ENCODE assay signal across 12 mouse cellular contexts in genomic region chr14:115044016-115044415, GRCm38 (mm10). TPM values are rescaled to one million over a fixed set of nuclear protein-coding genes. Genes with fewer than 3 reads are reported as not detected.
DNase-seq lines count a peak whose midpoint lies in the region; ATAC-seq and TF ChIP-seq lines count a peak whose summit lies in the region.
"Had no signal": no experiment of that assay in that cellular context is flagged by ENCODE, and none has a peak within 500 bp of the region (broad histone marks: within the 10 kb centered on the region; RNA-seq: fewer than 3 reads in every experiment).

No protein-coding gene starts in this region.

- no peak for DNase-seq in forebrain, embryonic 11.5 days (ENCODE audit: low spot score)
- DNase-seq in midbrain, embryonic 10.5 days (ENCODE audit: low spot score): no peak
- DNase-seq in midbrain, postnatal 0 days (ENCODE audit: low spot score): no peak
- DNase-seq in cerebellum, postnatal 36 days: no peak
- DNase-seq: embryo, embryonic 11 days; gastrocnemius, postnatal 36 days; kidney, postnatal 10 days; retina, postnatal 1 day had no signal

- H3K4me3 ChIP-seq in forebrain, embryonic 11.5 days (ENCODE audit: low read depth, low read length): peak overlapping the region; percentile 98
- no peak overlapping the region for H3K4me3 ChIP-seq in forebrain, embryonic 15.5 days
- H3K4me3 ChIP-seq in midbrain, embryonic 10.5 days: peak overlapping the region; percentile 91
- no peak overlapping the region for H3K4me3 ChIP-seq in midbrain, postnatal 0 days (ENCODE audit: low read depth, low read length)
- no peak overlapping the region for H3K4me3 ChIP-seq in intestine, embryonic 16.5 days (ENCODE audit: low read length)
- H3K4me3 ChIP-seq in neural tube, embryonic 13.5 days: no peak overlapping the region

- ATAC-seq in forebrain, embryonic 11.5 days (replicated peaks; ENCODE audit: low FRiP score): no peak
- ATAC-seq in forebrain, embryonic 15.5 days (replicated peaks): no peak
- no peak for ATAC-seq in midbrain, postnatal 0 days (ENCODE audit: low FRiP score)
- ATAC-seq in intestine, embryonic 16.5 days: no peak
- no peak for ATAC-seq in neural tube, embryonic 13.5 days (ENCODE audit: low read depth)
- no peak for ATAC-seq in activated CD4-positive, CD25-positive, alpha-beta regulatory T cell, adult 4 months

- H3K27me3 ChIP-seq in forebrain, embryonic 11.5 days (ENCODE audit: control insufficient read depth, insufficient read depth, low read length): no peaks in the 10 kb centered on the region; the same call in 1 of the 2 replicates
- no peaks in the 10 kb centered on the region for H3K27me3 ChIP-seq in forebrain, embryonic 15.5 days
- H3K27me3 ChIP-seq in midbrain, embryonic 10.5 days (ENCODE audit: low read depth, poor library complexity, severe bottlenecking): peaks cover 8% of the 10 kb centered on the region
- no peaks in the 10 kb centered on the region for H3K27me3 ChIP-seq in midbrain, postnatal 0 days (ENCODE audit: insufficient read depth, low read length)
- H3K27me3 ChIP-seq in intestine, embryonic 16.5 days (replicated peaks; ENCODE audit: control insufficient read depth, insufficient read depth, low read length): no peaks in the 10 kb centered on the region
- peaks cover under 1% of the 10 kb centered on the region for H3K27me3 ChIP-seq in neural tube, embryonic 13.5 days

- H3K9me3 ChIP-seq in forebrain, embryonic 11.5 days (ENCODE audit: control insufficient read depth, low read length): no peaks in the 10 kb centered on the region
- H3K9me3 ChIP-seq in forebrain, embryonic 15.5 days: no peaks in the 10 kb centered on the region
- no peaks in the 10 kb centered on the region for H3K9me3 ChIP-seq in midbrain, embryonic 10.5 days (replicated peaks)
- H3K9me3 ChIP-seq in midbrain, postnatal 0 days (ENCODE audit: low read length): no peaks in the 10 kb centered on the region
- no peaks in the 10 kb centered on the region for H3K9me3 ChIP-seq in intestine, embryonic 16.5 days (ENCODE audit: control insufficient read depth, low read length)
- no peaks in the 10 kb centered on the region for H3K9me3 ChIP-seq in neural tube, embryonic 13.5 days

- peaks cover 2% of the 10 kb centered on the region; the same call in 1 of the 2 replicates for H3K4me1 ChIP-seq in forebrain, embryonic 11.5 days (replicated peaks; ENCODE audit: control insufficient read depth, insufficient read depth, low read length)
- peaks cover 43% of the 10 kb centered on the region for H3K4me1 ChIP-seq in forebrain, embryonic 15.5 days
- H3K4me1 ChIP-seq in midbrain, embryonic 10.5 days: peaks cover 37% of the 10 kb centered on the region
- H3K4me1 ChIP-seq in midbrain, postnatal 0 days (ENCODE audit: insufficient read depth, low read length): 0 out of 2 replicates have a peak, but pooled peaks cover 3% of the 10 kb centered on the region
- H3K4me1 ChIP-seq in intestine, embryonic 16.5 days (ENCODE audit: control insufficient read depth, insufficient read depth, low read length): peaks cover 8% of the 10 kb centered on the region
- H3K4me1 ChIP-seq in neural tube, embryonic 13.5 days (replicated peaks): peaks cover 48% of the 10 kb centered on the region

- no peak for TF ChIP-seq CTCF in midbrain, postnatal 0 days (IDR thresholded peaks at IDR 0.05)

- WGBS in forebrain, embryonic 11.5 days: 89% methylated on average over 5 of the region's 5 CpGs
- 76% methylated on average over 5 of the region's 5 CpGs for WGBS in forebrain, embryonic 15.5 days
- 90% methylated on average over 5 of the region's 5 CpGs for WGBS in midbrain, embryonic 10.5 days
- 75% methylated on average over 5 of the region's 5 CpGs for WGBS in midbrain, postnatal 0 days
- WGBS in intestine, embryonic 16.5 days: 84% methylated on average over 5 of the region's 5 CpGs
- 80% methylated on average over 5 of the region's 5 CpGs for WGBS in neural tube, embryonic 13.5 days

- H3K9ac ChIP-seq in forebrain, embryonic 11.5 days (ENCODE audit: low read length): no peak overlapping the region
- no peak overlapping the region for H3K9ac ChIP-seq in forebrain, embryonic 15.5 days (replicated peaks)
- H3K9ac ChIP-seq in midbrain, postnatal 0 days (replicated peaks; ENCODE audit: low read length, poor library complexity, severe bottlenecking): no peak overlapping the region
- H3K9ac ChIP-seq in intestine, embryonic 16.5 days (ENCODE audit: low read depth, low read length): no peak overlapping the region
- H3K9ac ChIP-seq in neural tube, embryonic 13.5 days: peak overlapping the region; percentile 22; the same call in 1 of the 2 replicates

- H3K36me3 ChIP-seq in forebrain, embryonic 11.5 days (ENCODE audit: control insufficient read depth, insufficient read depth, low read length): peaks cover 26% of the 10 kb centered on the region
- H3K36me3 ChIP-seq in forebrain, embryonic 15.5 days: peaks cover 37% of the 10 kb centered on the region
- H3K36me3 ChIP-seq in midbrain, embryonic 10.5 days: peaks cover 60% of the 10 kb centered on the region
- H3K36me3 ChIP-seq in midbrain, postnatal 0 days (ENCODE audit: insufficient read depth, low read length): peaks cover 7% of the 10 kb centered on the region
- peaks cover 14% of the 10 kb centered on the region for H3K36me3 ChIP-seq in intestine, embryonic 16.5 days (ENCODE audit: control insufficient read depth, insufficient read depth, low read length)
- peaks cover 47% of the 10 kb centered on the region for H3K36me3 ChIP-seq in neural tube, embryonic 13.5 days

- no peak overlapping the region for H3K27ac ChIP-seq in forebrain, embryonic 11.5 days (ENCODE audit: low read depth, low read length)
- no peak overlapping the region for H3K27ac ChIP-seq in forebrain, embryonic 15.5 days (replicated peaks)
- H3K27ac ChIP-seq in midbrain, embryonic 10.5 days (replicated peaks): no peak overlapping the region
- H3K27ac ChIP-seq in midbrain, postnatal 0 days (ENCODE audit: low read depth, low read length): no peak overlapping the region
- H3K27ac ChIP-seq in intestine, embryonic 16.5 days (ENCODE audit: low read length): no peak overlapping the region
- H3K27ac ChIP-seq in neural tube, embryonic 13.5 days (replicated peaks): no peak overlapping the region

- peak overlapping the region; percentile 78; the same call in 1 of the 2 replicates for H3K4me2 ChIP-seq in forebrain, embryonic 11.5 days (ENCODE audit: low read depth, low read length, severe bottlenecking)
- no peak overlapping the region for H3K4me2 ChIP-seq in forebrain, embryonic 15.5 days (replicated peaks)
- H3K4me2 ChIP-seq in midbrain, postnatal 0 days (ENCODE audit: low read depth, low read length, poor library complexity, severe bottlenecking): no peak overlapping the region
- 0 out of 2 replicates have a peak overlapping the region, but pooled peaks have one; percentile 0 for H3K4me2 ChIP-seq in intestine, embryonic 16.5 days (ENCODE audit: low read depth, low read length)
- peak overlapping the region; percentile 89 for H3K4me2 ChIP-seq in neural tube, embryonic 13.5 days

RNA-seq across cellular contexts. Expression of gene Gpc5, which starts 48.0 kb away (rescaled TPM):
- 0.48 and 0.57 TPM in 2 replicates for polyA plus RNA-seq in forebrain, embryonic 11.5 days (2014; fragmentation: Nextera tagmentation; extraction: Ambion mirVana)
- polyA plus RNA-seq in forebrain, embryonic 15.5 days (2015; fragmentation: Nextera tagmentation; extraction: Ambion mirVana): 1.7 and 2.1 TPM in 2 replicates
- 0.30 and 0.83 TPM in 2 replicates for polyA plus RNA-seq in midbrain, embryonic 10.5 days (2016; fragmentation: Nextera tagmentation; extraction: Ambion mirVana)
- 23.0 and 23.9 TPM in 2 replicates for total RNA-seq in midbrain, postnatal 0 days (2014; rRNA removed)
- polyA plus RNA-seq in midbrain, postnatal 0 days (2015; fragmentation: Nextera tagmentation; extraction: Ambion mirVana): 13.8 and 14.3 TPM in 2 replicates
- 0.15 and 0.34 TPM in 2 replicates for polyA plus RNA-seq in intestine, embryonic 16.5 days (2015; fragmentation: Nextera tagmentation; extraction: Ambion mirVana)
- polyA plus RNA-seq in neural tube, embryonic 13.5 days (2015; fragmentation: Nextera tagmentation; extraction: Ambion mirVana): 6.7 and 7.1 TPM in 2 replicates
- not detected for polyA plus RNA-seq in activated CD4-positive, CD25-positive, alpha-beta regulatory T cell, adult 4 months (2017; shearing (Covaris generic))
- total RNA-seq: gastrocnemius, postnatal 36 days had no signal

Comparison
In these comparisons a context has a peak if more than half of its experiments do, and no peak if none do; other contexts are left out.
1. H3K4me2 ChIP-seq: peak in forebrain, embryonic 11.5 days (single experiment), intestine, embryonic 16.5 days (single experiment) and neural tube, embryonic 13.5 days (single experiment); none in forebrain, embryonic 15.5 days (single experiment) and midbrain, postnatal 0 days (single experiment).
2. H3K4me3 ChIP-seq: peak in forebrain, embryonic 11.5 days (single experiment) and midbrain, embryonic 10.5 days (single experiment); none in forebrain, embryonic 15.5 days (single experiment), midbrain, postnatal 0 days (single experiment), intestine, embryonic 16.5 days (single experiment) and neural tube, embryonic 13.5 days (single experiment).